Mouse (Mus musculus) Muller cell, postnatal 12 days (primary cell): ENCODE measurements at regions not wholly inside any gene's neighbourhood (a gene's known extent, or its start where the extent isn't known, plus 50 kb on each side); places are given as distances from the start of the nearest gene placed in this dataset.

Source experiments
- DNase-seq: peaks from one replicate; pipeline ENCODE4 v3.0.0-alpha.2; 2015; ENCODE audit errors: inconsistent ontology term

GRCm38 (mm10) chr12:80018086-80018485, 94.7 kb downstream of the Zfp36l1 start:
- DNase-seq: no peak

- DNase-seq: no peak
These were observed 95.4 kb downstream of the Zfp36l1 start for GRCm38 (mm10) chr12:80017376-80017929.

GRCm38 (mm10) chr12:80015938-80016337, 96.9 kb downstream of the Zfp36l1 start:
- DNase-seq: no peak

- no peak for DNase-seq
These were observed 98.2 kb downstream of the Zfp36l1 start for GRCm38 (mm10) chr12:80014598-80014983.

GRCm38 (mm10) chr12:80013904-80014597, 98.8 kb downstream of the Zfp36l1 start:
- peak; percentile 81 for DNase-seq

GRCm38 (mm10) chr12:80013577-80013903, 99.3 kb downstream of the Zfp36l1 start:
- no peak for DNase-seq

- DNase-seq: no peak
These were observed 100.9 kb downstream of the Zfp36l1 start for GRCm38 (mm10) chr12:80011916-80012315.

GRCm38 (mm10) chr12:80010947-80011346, 101.9 kb downstream of the Zfp36l1 start:
- no peak for DNase-seq

GRCm38 (mm10) chr12:80010220-80010619, 102.6 kb downstream of the Zfp36l1 start:
- DNase-seq: no peak

GRCm38 (mm10) chr12:80007849-80008248, 105.0 kb downstream of the Zfp36l1 start:
- DNase-seq: no peak

GRCm38 (mm10) chr12:80005227-80005919, 107.4 kb downstream of the Zfp36l1 start:
- DNase-seq: no peak

GRCm38 (mm10) chr12:80004575-80004974, 108.2 kb downstream of the Zfp36l1 start:
- no peak for DNase-seq

GRCm38 (mm10) chr12:80003486-80003885, 109.3 kb downstream of the Zfp36l1 start:
- DNase-seq: no peak

GRCm38 (mm10) chr12:80002474-80003125, 110.2 kb downstream of the Zfp36l1 start:
- no peak for DNase-seq

GRCm38 (mm10) chr12:80001794-80002193, 111.0 kb downstream of the Zfp36l1 start:
- no peak for DNase-seq

GRCm38 (mm10) chr12:79999868-80000370, 112.9 kb downstream of the Zfp36l1 start:
- no peak for DNase-seq

- DNase-seq: no peak
These were observed 114.0 kb downstream of the Zfp36l1 start for GRCm38 (mm10) chr12:79998788-79999187.

GRCm38 (mm10) chr12:79998339-79998738, 114.5 kb downstream of the Zfp36l1 start:
- DNase-seq: no peak

- no peak for DNase-seq
These were observed 115.6 kb downstream of the Zfp36l1 start for GRCm38 (mm10) chr12:79997201-79997600.

GRCm38 (mm10) chr12:79995521-79996094, 117.2 kb downstream of the Zfp36l1 start:
- DNase-seq: no peak

GRCm38 (mm10) chr12:79993821-79994571, 118.8 kb downstream of the Zfp36l1 start:
- DNase-seq: no peak
